Mouse (Mus musculus) adrenal gland, postnatal 36 days (tissue): ENCODE measurements around the gene Bud23. TPM values are rescaled to one million over a fixed set of nuclear protein-coding genes. Genes with fewer than 3 reads are reported as not detected.
"Not testable (repeated sequence)": the region's sequence is repeated elsewhere in the genome, so short reads cannot be mapped to it uniquely, and the experiment has no call there.

ENCODE experiments used
- DNase-seq, 2 experiments: peaks; one replicate each; pipeline ENCODE4 v3.0.0; 2021; ENCODE audit warnings: mixed read lengths in 1 of 2
- total RNA-seq, 2 experiments: library from RNA; stranded (reverse); gene quantifications; 2 replicates each; pipeline ENCODE4 v1.2.3; 2021

Bud23 gene
- total RNA-seq, 2 experiments from 2014 or later: 51.7 to 57.7 TPM

- DNase-seq: no peak
Measured at GRCm38 (mm10) chr5:135072061-135072460, 7.3 kb upstream of the Bud23 start.

- no peak for DNase-seq
Measured at GRCm38 (mm10) chr5:135070448-135070847, 5.7 kb upstream of the Bud23 start.

GRCm38 (mm10) chr5:135066008-135066407 is 1.2 kb upstream of the Bud23 start:
- DNase-seq: no peak

- DNase-seq: no peak
Measured at GRCm38 (mm10) chr5:135064382-135064766, 385 bp downstream of the Bud23 start.

- peak; percentile 97 for DNase-seq
Measured at GRCm38 (mm10) chr5:135063629-135064381, 954 bp downstream of the Bud23 start, which contains the start of gene Dnajc30. Gene Dnajc30 (plus strand): TSS chr5:135064202.

- DNase-seq: no peak
Measured at GRCm38 (mm10) chr5:135053356-135053755, 11.4 kb downstream of the Bud23 start.

GRCm38 (mm10) chr5:135049268-135049667 is 15.5 kb downstream of the Bud23 start:
- not testable (repeated sequence) for DNase-seq

- DNase-seq: no peak
Measured at GRCm38 (mm10) chr5:135048539-135048938, 16.2 kb downstream of the Bud23 start.

- no peak for DNase-seq
Measured at GRCm38 (mm10) chr5:135044575-135044974, 20.2 kb downstream of the Bud23 start.

GRCm38 (mm10) chr5:135042105-135042788 is 22.5 kb downstream of the Bud23 start:
- DNase-seq: no peak

GRCm38 (mm10) chr5:135040777-135041176 is 24.0 kb downstream of the Bud23 start:
- DNase-seq: peak; percentile 65 to 66

- DNase-seq: no peak
Measured at GRCm38 (mm10) chr5:135040059-135040458, 24.7 kb downstream of the Bud23 start.

GRCm38 (mm10) chr5:135039541-135039940 is 25.2 kb downstream of the Bud23 start:
- no peak for DNase-seq

- no peak for DNase-seq
Measured at GRCm38 (mm10) chr5:135037946-135038345, 26.8 kb downstream of the Bud23 start.

- DNase-seq: peak in 1 of 2 experiments; percentile 66
Measured at GRCm38 (mm10) chr5:135035608-135036359, 29.0 kb downstream of the Bud23 start.

GRCm38 (mm10) chr5:135034593-135034992 is 30.2 kb downstream of the Bud23 start:
- DNase-seq: no peak

GRCm38 (mm10) chr5:135032581-135032980 is 32.2 kb downstream of the Bud23 start:
- no peak for DNase-seq

- DNase-seq: peak; percentile 91 to 93
Measured at GRCm38 (mm10) chr5:135029007-135029854, 35.5 kb downstream of the Bud23 start.

GRCm38 (mm10) chr5:135025899-135026298 is 38.9 kb downstream of the Bud23 start:
- DNase-seq: no peak

- no peak for DNase-seq
Measured at GRCm38 (mm10) chr5:135024665-135025224, 40.0 kb downstream of the Bud23 start.
